Mouse (Mus musculus) lung, postnatal 0 days (tissue): Measurements from ENCODE around the gene Ctnnbl1. TPM values are rescaled to one million over a fixed set of nuclear protein-coding genes. Genes with fewer than 3 reads are reported as not detected.

ENCODE experiments used
- ATAC-seq: fragments of 200-750 bp; cut with Nextera tagmentation; 2 replicates; pipeline ENCODE4 v1.8.0; 2017; ENCODE audit warnings: moderate library complexity
- DNase-seq: peaks from one replicate; pipeline ENCODE4 v3.0.0-alpha.2; 2016; ENCODE audit warnings: low spot score
- H3K27ac ChIP-seq: fragments of 300-500 bp; sonication (generic); 2 replicates; pipeline ENCODE4 v1.5.1; 2014; ENCODE audit warnings: antibody characterized with exemption, mild to moderate bottlenecking, low read length, mixed read lengths
- H3K27me3 ChIP-seq: fragments of 300-500 bp; sonication (generic); replicated peaks from 2 replicates; pipeline ENCODE4 v1.6.1; 2014; ENCODE audit warnings: low read length, mixed read lengths; ENCODE audit not compliant: insufficient read depth
- H3K36me3 ChIP-seq: fragments of 300-500 bp; sonication (generic); 2 replicates; pipeline ENCODE4 v1.6.1; 2014; ENCODE audit warnings: low read length, mixed read lengths; ENCODE audit not compliant: insufficient read depth
- H3K4me1 ChIP-seq: fragments of 300-500 bp; sonication (generic); 2 replicates; pipeline ENCODE4 v1.6.1; 2014; ENCODE audit warnings: antibody characterized with exemption, low read depth, low read length, mixed read lengths; ENCODE audit not compliant: insufficient read depth
- H3K4me2 ChIP-seq: fragments of 300-500 bp; sonication (generic); replicated peaks from 2 replicates; pipeline ENCODE4 v1.6.1; 2014; ENCODE audit warnings: low read depth, mild to moderate bottlenecking, low read length, moderate library complexity, mixed read lengths
- H3K4me3 ChIP-seq: fragments of 300-500 bp; sonication (generic); 2 replicates; pipeline ENCODE4 v1.5.1; 2014; ENCODE audit warnings: low read depth, low read length
- H3K9ac ChIP-seq: fragments of 300-500 bp; sonication (generic); replicated peaks from 2 replicates; pipeline ENCODE4 v1.6.1; 2014; ENCODE audit warnings: low read depth, mild to moderate bottlenecking
- H3K9me3 ChIP-seq: fragments of 300-500 bp; sonication (generic); 2 replicates; pipeline ENCODE4 v1.6.1; 2016; ENCODE audit warnings: low read length, mixed read lengths
- CTCF ChIP-seq: IDR thresholded peaks from 2 replicates; pipeline ENCODE4 v1.5.1; 2016; ENCODE audit warnings: antibody characterized with exemption, mild to moderate bottlenecking
- EP300 ChIP-seq: IDR thresholded peaks from 2 replicates; pipeline ENCODE4 v1.6.1; 2016; ENCODE audit warnings: antibody characterized with exemption, mild to moderate bottlenecking, control low read depth
- WGBS: fragments of 180-500 bp; shearing (Covaris S2); extraction: QIAGEN DNeasy Blood & Tissue Kit; methylation state at CpG from one replicate; pipeline ENCODE4 v1.1.7; 2014; 5-methylcytosine and 5-hydroxymethylcytosine counted together
- polyA plus RNA-seq: library from polyadenylated mRNA; unstranded; fragments of >200 nt; fragmentation: Nextera tagmentation; extraction: Ambion mirVana; gene quantifications from 2 replicates; pipeline ENCODE4 v1.2.1, GENCODE M21; 2015

Gene Ctnnbl1
- polyA plus RNA-seq, 1 experiment from 2014 or later: 30.8 TPM

DNA sequence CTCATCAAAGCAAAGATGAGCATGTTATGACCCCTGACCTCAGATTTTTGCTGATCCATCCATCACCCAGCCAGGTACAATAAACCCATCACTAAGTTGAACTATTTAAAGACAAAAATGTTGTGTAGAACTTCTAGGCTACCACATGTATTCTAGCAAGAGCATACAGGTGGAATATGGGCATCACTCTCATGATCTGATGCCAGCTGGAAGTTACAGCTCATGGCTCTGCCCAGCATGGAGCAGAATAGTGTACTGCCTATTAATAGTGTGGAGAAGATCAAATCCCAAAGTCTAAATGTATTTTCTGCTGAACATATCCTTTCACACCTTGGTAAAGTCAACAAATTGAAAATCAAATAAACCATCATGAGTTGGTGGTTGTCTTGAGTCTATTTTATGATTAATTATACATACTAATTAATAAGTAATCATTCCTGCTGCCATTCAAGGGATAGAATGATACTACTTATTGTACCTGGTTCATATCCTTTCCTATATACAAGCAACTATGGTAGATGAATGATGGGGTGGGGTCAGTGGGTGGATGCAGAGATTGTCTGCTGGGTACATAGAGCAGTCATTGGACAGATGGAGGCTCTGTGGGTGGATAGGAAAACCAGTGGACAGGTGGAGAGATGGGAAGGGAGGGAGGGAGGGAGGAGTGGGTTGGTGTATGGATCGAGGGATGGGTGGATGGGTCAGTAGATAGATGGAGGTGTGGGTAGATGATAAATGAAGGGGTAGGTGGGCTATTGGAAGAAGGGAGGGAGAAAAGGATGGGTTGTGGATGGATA is 58.6 kb downstream of the Ctnnbl1 start:
- Histone ChIP-seq H3K9ac (no peak overlapping the region), H3K4me3 (no peak overlapping the region), H3K4me2 (no peak overlapping the region), H3K27ac (no peak overlapping the region), H3K9me3 (no peaks in the 10 kb centered on the region), H3K4me1 (no peaks in the 10 kb centered on the region), H3K36me3 (no peaks in the 10 kb centered on the region; the same call in 1 of the 2 replicates), H3K27me3 (no peaks in the 10 kb centered on the region)
- DNase-seq: no peak
- TF ChIP-seq CTCF: no peak
- ATAC-seq: no peak
- 95% methylated on average over 1 of the region's 1 CpGs for WGBS

GRCm38 (mm10) chr2:157799533-157799932 is 62.3 kb downstream of the Ctnnbl1 start:
- DNase-seq (no peak), ATAC-seq (no peak)
- Histone ChIP-seq H3K9ac (no peak overlapping the region), H3K4me1 (no peaks in the 10 kb centered on the region), H3K27ac (no peak overlapping the region), H3K9me3 (no peaks in the 10 kb centered on the region), H3K4me3 (no peak overlapping the region), H3K27me3 (no peaks in the 10 kb centered on the region), H3K36me3 (no peaks in the 10 kb centered on the region), H3K4me2 (no peak overlapping the region)
- WGBS: 91% methylated on average over 9 of the region's 9 CpGs
- TF ChIP-seq EP300 (no peak), CTCF (no peak)

GRCm38 (mm10) chr2:157800288-157800687 is 63.1 kb downstream of the Ctnnbl1 start:
- DNase-seq (no peak), ATAC-seq (no peak)
- no peak for TF ChIP-seq CTCF
- no peak for TF ChIP-seq EP300
- H3K27ac ChIP-seq: no peak overlapping the region
- WGBS: 96% methylated on average over 2 of the region's 2 CpGs
- no peaks in the 10 kb centered on the region for H3K4me1 ChIP-seq
- H3K4me3 ChIP-seq: no peak overlapping the region
- H3K9me3 ChIP-seq: no peaks in the 10 kb centered on the region
- H3K36me3 ChIP-seq: no peaks in the 10 kb centered on the region
- no peak overlapping the region for H3K9ac ChIP-seq
- H3K4me2 ChIP-seq: no peak overlapping the region
- H3K27me3 ChIP-seq: no peaks in the 10 kb centered on the region

DNA sequence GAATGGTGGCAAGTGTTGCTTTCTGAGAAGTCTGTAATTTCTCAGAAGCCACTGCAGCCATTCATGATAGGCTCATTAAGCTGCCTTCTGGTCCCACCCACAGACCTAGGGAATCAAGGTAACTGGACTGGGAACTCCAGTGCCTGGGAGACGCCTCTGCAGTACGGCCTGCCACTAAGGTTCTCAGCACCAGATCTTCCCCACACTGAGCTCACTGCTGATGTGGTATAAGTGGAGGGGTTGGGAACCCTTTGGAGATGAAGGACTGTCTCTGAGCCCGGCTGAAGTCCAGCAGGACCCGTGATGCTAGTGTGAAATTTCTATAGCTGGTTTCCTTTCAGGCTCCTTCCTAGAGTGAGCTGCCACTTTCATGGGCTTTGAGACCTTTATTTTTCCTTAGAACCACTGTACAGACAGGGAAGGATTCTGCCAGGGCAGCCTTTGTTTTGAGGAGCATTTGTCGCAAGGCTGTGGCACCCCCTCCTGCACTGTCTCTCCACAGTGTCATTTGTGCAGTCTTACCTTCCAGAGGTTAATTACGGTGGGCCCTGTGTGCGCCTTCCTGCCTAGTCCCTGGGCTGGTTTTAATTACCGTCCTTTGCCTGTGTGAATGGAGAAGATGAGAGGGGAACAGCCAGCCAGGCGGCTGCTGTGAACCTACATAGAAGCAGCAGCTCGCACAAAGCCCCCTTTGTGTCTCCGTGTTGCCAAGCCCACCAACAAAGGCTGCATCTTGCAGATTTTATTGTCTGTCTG is 63.7 kb downstream of the Ctnnbl1 start:
- WGBS: 56% methylated on average over 11 of the region's 11 CpGs
- no peak overlapping the region for H3K4me2 ChIP-seq
- H3K27ac ChIP-seq: no peak overlapping the region
- H3K36me3 ChIP-seq: no peaks in the 10 kb centered on the region
- H3K4me3 ChIP-seq: no peak overlapping the region
- no peaks in the 10 kb centered on the region for H3K4me1 ChIP-seq
- no peak for DNase-seq
- no peak overlapping the region for H3K9ac ChIP-seq
- H3K27me3 ChIP-seq: no peaks in the 10 kb centered on the region
- H3K9me3 ChIP-seq: no peaks in the 10 kb centered on the region
- TF ChIP-seq EP300: no peak
- no peak for TF ChIP-seq CTCF
- no peak for ATAC-seq

DNA sequence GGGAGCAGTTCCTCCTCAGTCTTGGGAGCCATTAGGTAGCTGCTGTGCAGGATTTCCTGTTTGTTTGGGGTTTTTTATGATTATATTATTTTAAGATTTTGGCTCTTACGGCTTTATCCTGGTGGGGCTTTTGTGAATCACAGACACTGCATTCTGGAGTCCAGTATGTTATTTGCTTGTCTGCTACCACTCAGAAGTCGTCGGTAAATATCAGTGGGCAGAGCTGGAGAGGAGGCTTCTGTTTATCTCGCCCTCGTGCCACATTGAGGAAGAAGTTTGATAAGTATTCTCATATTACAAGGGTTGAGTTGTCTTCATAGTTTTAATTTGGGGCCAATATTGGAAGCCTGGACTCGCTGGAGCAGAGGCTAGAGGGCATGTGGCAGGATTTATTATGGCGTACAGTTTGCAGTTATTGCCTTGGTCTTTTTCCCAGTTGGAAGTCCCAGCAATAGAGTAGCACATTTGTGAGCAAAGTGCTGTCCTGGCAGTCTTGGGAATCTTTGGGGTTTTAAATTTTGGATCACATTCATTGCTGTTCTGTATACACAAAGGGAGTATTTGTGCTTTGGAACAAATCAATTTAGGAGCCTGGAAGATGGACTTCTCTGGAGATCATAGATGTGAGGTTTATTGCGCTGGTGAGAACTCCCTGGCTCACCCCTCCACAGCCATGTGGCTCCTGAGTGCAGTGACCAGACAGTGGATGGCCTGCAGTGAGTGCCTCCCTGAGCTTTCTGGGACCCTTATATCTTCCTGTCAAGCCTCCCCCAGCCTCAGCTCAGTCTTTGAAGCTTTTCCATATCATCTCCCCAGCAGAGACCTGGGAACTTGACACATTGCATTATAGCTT is 64.5 kb downstream of the Ctnnbl1 start:
- H3K4me1 ChIP-seq: no peaks in the 10 kb centered on the region
- H3K9ac ChIP-seq: no peak overlapping the region
- no peak overlapping the region for H3K4me2 ChIP-seq
- no peaks in the 10 kb centered on the region for H3K36me3 ChIP-seq
- H3K4me3 ChIP-seq: no peak overlapping the region
- TF ChIP-seq EP300 (no peak), CTCF (no peak)
- DNase-seq: no peak
- no peaks in the 10 kb centered on the region for H3K27me3 ChIP-seq
- 46% methylated on average over 8 of the region's 8 CpGs for WGBS
- no peak overlapping the region for H3K27ac ChIP-seq
- no peaks in the 10 kb centered on the region for H3K9me3 ChIP-seq
- no peak for ATAC-seq

DNA sequence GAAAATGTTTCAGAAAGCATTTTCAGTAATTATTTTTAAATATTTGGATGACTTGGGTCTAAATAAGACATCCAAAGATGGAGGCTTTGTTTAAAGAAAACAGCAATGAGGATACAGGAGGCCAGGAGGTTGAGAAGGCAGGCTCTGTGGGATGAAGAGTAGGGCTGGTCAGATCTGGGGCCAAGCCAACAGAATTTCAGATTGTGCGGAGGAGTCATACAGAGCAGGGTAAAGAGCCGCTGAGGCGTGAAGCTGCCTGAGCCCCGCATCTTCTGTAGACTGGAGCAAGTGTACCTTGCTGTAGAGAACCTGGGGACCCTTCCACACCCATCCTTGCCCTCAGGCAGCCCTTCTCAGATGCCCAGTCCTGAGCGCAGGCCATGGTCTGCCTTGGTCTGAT is 65.5 kb downstream of the Ctnnbl1 start:
- TF ChIP-seq EP300: no peak
- TF ChIP-seq CTCF: no peak

More for the DNA sequence above, 65.5 kb downstream of the Ctnnbl1 start:
- no peak for ATAC-seq
- DNase-seq: no peak
- 82% methylated on average over 5 of the region's 5 CpGs for WGBS
- Histone ChIP-seq H3K4me1 (no peaks in the 10 kb centered on the region), H3K36me3 (no peaks in the 10 kb centered on the region), H3K27me3 (no peaks in the 10 kb centered on the region), H3K4me3 (no peak overlapping the region), H3K4me2 (no peak overlapping the region), H3K9ac (no peak overlapping the region), H3K9me3 (no peaks in the 10 kb centered on the region), H3K27ac (no peak overlapping the region)
